Mouse (Mus musculus) heart, embryonic 11.5 days (tissue): ENCODE data around the gene Ano9. TPM values are rescaled to one million over a fixed set of nuclear protein-coding genes. Genes with fewer than 3 reads are reported as not detected.

ENCODE experiments used
- ATAC-seq: fragments of 200-750 bp; cut with Nextera tagmentation; replicated peaks from 2 replicates; pipeline ENCODE4 v1.8.0; 2017; ENCODE audit warnings: moderate library complexity; ENCODE audit not compliant: insufficient number of reproducible peaks, low FRiP score, low TSS enrichment
- H3K27ac ChIP-seq: fragments of 300-500 bp; sonication (generic); 2 replicates; pipeline ENCODE4 v1.5.1; 2014; ENCODE audit warnings: mild to moderate bottlenecking, low read depth, low read length
- H3K27me3 ChIP-seq: fragments of 300-500 bp; sonication (generic); 2 replicates; pipeline ENCODE4 v1.6.1; 2014; ENCODE audit warnings: mild to moderate bottlenecking, low read length, mixed read lengths; ENCODE audit not compliant: control insufficient read depth, insufficient read depth
- H3K36me3 ChIP-seq: fragments of 300-500 bp; sonication (generic); 2 replicates; pipeline ENCODE4 v1.6.1; 2014; ENCODE audit warnings: mild to moderate bottlenecking, low read length, moderate library complexity, mixed read lengths; ENCODE audit not compliant: control insufficient read depth, insufficient read depth
- H3K4me1 ChIP-seq: fragments of 300-500 bp; sonication (generic); 2 replicates; pipeline ENCODE4 v1.6.1; 2014; ENCODE audit warnings: low read length; ENCODE audit not compliant: control insufficient read depth, insufficient read depth
- H3K4me2 ChIP-seq: fragments of 300-500 bp; sonication (generic); 2 replicates; pipeline ENCODE4 v1.6.1; 2014; ENCODE audit warnings: mild to moderate bottlenecking, moderate library complexity
- H3K4me3 ChIP-seq: fragments of 300-500 bp; sonication (generic); 2 replicates; pipeline ENCODE4 v1.5.1; 2014; ENCODE audit warnings: low read depth, low read length
- H3K9ac ChIP-seq: fragments of 300-500 bp; sonication (generic); 2 replicates; pipeline ENCODE4 v1.6.1; 2014; ENCODE audit warnings: mild to moderate bottlenecking, low read depth, low read length, moderate library complexity
- H3K9me3 ChIP-seq: fragments of 300-500 bp; sonication (generic); replicated peaks from 2 replicates; pipeline ENCODE4 v1.6.1; 2016; ENCODE audit warnings: low read length; ENCODE audit not compliant: control insufficient read depth
- WGBS: fragments of 180-500 bp; shearing (Covaris S2); extraction: QIAGEN DNeasy Blood & Tissue Kit; methylation state at CpG from one replicate; pipeline ENCODE4 v1.1.7; 2014; ENCODE audit not compliant: insufficient replicate concordance; 5-methylcytosine and 5-hydroxymethylcytosine counted together
- polyA plus RNA-seq: library from polyadenylated mRNA; unstranded; fragments of >200 nt; fragmentation: Nextera tagmentation; extraction: Ambion mirVana; gene quantifications from 2 replicates; pipeline ENCODE4 v1.2.1, GENCODE M21; 2014

Gene Ano9
- polyA plus RNA-seq, 1 experiment from 2014 or later, result 0.31 TPM

DNA sequence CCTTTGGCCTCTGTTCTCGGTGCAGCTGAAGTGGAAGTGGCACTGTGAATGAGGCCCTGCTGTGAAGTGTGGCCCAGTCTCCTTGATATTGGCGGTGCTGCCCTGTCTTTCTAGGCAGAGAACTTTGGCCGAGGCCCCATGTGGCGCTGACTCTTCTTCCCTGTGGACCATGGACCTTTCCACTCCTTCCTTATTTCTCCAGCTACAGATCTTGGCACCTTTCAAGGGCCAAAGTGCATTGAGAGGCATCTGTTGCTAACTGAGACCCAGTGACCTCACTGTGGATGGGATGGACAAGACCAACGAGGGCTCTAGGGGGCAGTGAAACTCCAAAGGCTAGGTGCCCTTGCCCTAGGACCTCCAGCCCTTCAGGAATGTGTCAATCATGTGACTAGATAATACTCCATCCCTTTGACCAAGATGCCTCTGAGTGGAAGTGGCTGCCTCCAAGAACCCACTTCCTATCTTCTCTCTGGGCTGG lies 3.5 kb upstream of the Ano9 start:
- peaks cover 20% of the 10 kb centered on the region for H3K27me3 ChIP-seq
- no peaks in the 10 kb centered on the region for H3K4me1 ChIP-seq
- H3K27ac ChIP-seq, result no peak overlapping the region
- H3K9me3 ChIP-seq, result no peaks in the 10 kb centered on the region
- ATAC-seq, result no peak
- H3K36me3 ChIP-seq, result no peaks in the 10 kb centered on the region
- WGBS, result 76% methylated on average over 5 of the region's 5 CpGs
- no peak overlapping the region for H3K4me3 ChIP-seq
- H3K9ac ChIP-seq, result no peak overlapping the region
- no peak overlapping the region for H3K4me2 ChIP-seq

- Histone ChIP-seq H3K9me3 (no peaks in the 10 kb centered on the region), H3K27me3 (peaks cover 20% of the 10 kb centered on the region), H3K4me3 (no peak overlapping the region), H3K4me2 (no peak overlapping the region), H3K27ac (no peak overlapping the region), H3K9ac (no peak overlapping the region), H3K36me3 (no peaks in the 10 kb centered on the region), H3K4me1 (no peaks in the 10 kb centered on the region)
- 82% methylated on average over 3 of the region's 3 CpGs for WGBS
- no peak for ATAC-seq
Measured at GRCm38 (mm10) chr7:141120605-141121004, 3.0 kb upstream of the Ano9 start.

GRCm38 (mm10) chr7:141119487-141119886 lies 1.9 kb upstream of the Ano9 start:
- no peak overlapping the region for H3K9ac ChIP-seq
- H3K27ac ChIP-seq, result no peak overlapping the region
- H3K36me3 ChIP-seq, result no peaks in the 10 kb centered on the region
- H3K4me3 ChIP-seq, result no peak overlapping the region
- peaks cover 20% of the 10 kb centered on the region for H3K27me3 ChIP-seq
- WGBS, result 62% methylated on average over 3 of the region's 3 CpGs
- H3K4me1 ChIP-seq, result no peaks in the 10 kb centered on the region
- H3K9me3 ChIP-seq, result no peaks in the 10 kb centered on the region
- ATAC-seq, result no peak
- H3K4me2 ChIP-seq, result no peak overlapping the region

DNA sequence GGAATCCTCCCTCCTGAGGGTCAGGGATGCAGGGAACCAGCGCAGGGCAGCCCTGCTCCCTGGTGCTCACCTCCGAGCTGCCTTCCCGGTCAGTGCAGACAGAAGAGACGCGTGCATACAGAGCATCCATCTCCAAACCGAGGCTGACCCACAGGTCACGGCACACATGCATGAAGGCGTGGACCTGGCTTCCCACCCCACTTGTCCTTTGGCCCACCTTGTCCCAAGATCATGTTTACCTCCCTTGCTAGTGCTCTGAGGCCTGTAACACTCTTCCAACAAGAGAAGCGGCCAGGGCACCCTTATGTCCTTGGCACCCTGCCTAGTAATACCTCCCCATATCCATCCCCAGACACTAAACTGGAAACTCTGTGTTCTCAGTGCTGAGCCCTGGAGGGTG lies 1.7 kb downstream of the Ano9 start:
- Histone ChIP-seq H3K4me3 (no peak overlapping the region), H3K4me2 (no peak overlapping the region), H3K36me3 (no peaks in the 10 kb centered on the region), H3K27me3 (peaks cover 20% of the 10 kb centered on the region), H3K4me1 (no peaks in the 10 kb centered on the region), H3K9ac (no peak overlapping the region), H3K9me3 (no peaks in the 10 kb centered on the region), H3K27ac (no peak overlapping the region)
- ATAC-seq, result no peak
- WGBS, result 85% methylated on average over 9 of the region's 9 CpGs

DNA sequence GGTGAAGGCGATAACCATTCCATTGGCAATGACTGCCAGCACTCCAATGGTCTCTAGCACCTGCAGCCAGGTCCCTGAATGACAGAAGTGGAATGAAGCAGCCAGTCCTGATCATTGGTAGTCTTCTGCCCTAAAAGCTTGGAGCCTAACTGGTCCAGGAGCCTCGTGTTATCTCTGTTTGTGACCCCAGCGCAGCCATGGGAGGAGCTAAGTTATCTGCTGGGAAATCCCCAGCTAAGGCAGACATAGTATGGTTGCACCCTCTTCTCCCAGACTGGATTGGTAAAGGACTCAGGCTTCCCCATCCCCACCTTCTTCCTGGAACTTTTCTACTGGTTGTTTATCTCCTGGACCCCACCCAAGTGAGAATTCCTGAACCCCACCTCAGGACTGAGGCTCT lies 14.4 kb downstream of the Ano9 start:
- Histone ChIP-seq H3K36me3 (no peaks in the 10 kb centered on the region), H3K4me3 (no peak overlapping the region), H3K4me2 (no peak overlapping the region), H3K27me3 (peaks cover 44% of the 10 kb centered on the region), H3K27ac (no peak overlapping the region), H3K9ac (no peak overlapping the region), H3K9me3 (no peaks in the 10 kb centered on the region), H3K4me1 (peaks cover 2% of the 10 kb centered on the region; the same call in 1 of the 2 replicates)
- WGBS, result 55% methylated on average over 3 of the region's 3 CpGs
- ATAC-seq, result no peak

GRCm38 (mm10) chr7:141099911-141100691 lies 17.5 kb downstream of the Ano9 start, which contains the start of gene Sigirr:
Gene Sigirr (minus strand): TSS chr7:141100572.
- H3K36me3 ChIP-seq, result no peaks in the 10 kb centered on the region
- ATAC-seq, result no peak

DNA sequence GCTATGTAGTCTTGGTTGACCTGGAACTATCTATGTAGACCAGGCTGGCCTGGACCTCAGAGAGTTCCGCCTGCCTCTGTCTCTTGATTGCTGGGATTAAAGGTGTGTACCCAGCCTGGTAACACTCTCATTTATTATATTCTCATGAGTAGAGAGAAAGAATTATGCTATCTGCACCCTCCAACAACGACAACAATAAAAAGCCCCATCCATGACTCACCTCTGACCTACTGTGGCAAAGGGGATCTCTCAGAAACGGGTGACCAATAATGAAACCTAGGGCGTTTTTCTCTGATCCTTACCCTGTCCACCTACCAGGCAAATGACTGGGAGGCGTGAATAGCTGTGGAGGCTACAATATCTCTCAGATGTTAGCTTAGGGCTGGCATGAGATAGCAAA lies 20.4 kb downstream of the Ano9 start:
- Histone ChIP-seq H3K4me2 (no peak overlapping the region), H3K4me3 (no peak overlapping the region), H3K27me3 (peaks cover 58% of the 10 kb centered on the region), H3K9me3 (no peaks in the 10 kb centered on the region), H3K36me3 (no peaks in the 10 kb centered on the region), H3K9ac (no peak overlapping the region), H3K27ac (no peak overlapping the region), H3K4me1 (peaks cover 9% of the 10 kb centered on the region; the same call in 1 of the 2 replicates)
- 81% methylated on average over 5 of the region's 5 CpGs for WGBS
- no peak for ATAC-seq

More at GRCm38 (mm10) chr7:141099911-141100691, 17.5 kb downstream of the Ano9 start, which contains the start of gene Sigirr:
- WGBS, result 2% methylated on average over 56 of the region's 56 CpGs
- Histone ChIP-seq H3K9ac (peak within 1 kb of the TSS; percentile 66), H3K27ac (no peak within 1 kb of the TSS), H3K4me1 (peaks cover 7% of the 10 kb centered on the region; the same call in 1 of the 2 replicates), H3K27me3 (peaks cover 54% of the 10 kb centered on the region), H3K4me3 (peak within 1 kb of the TSS; percentile 51), H3K4me2 (peak within 1 kb of the TSS; percentile 89), H3K9me3 (no peaks in the 10 kb centered on the region)

DNA sequence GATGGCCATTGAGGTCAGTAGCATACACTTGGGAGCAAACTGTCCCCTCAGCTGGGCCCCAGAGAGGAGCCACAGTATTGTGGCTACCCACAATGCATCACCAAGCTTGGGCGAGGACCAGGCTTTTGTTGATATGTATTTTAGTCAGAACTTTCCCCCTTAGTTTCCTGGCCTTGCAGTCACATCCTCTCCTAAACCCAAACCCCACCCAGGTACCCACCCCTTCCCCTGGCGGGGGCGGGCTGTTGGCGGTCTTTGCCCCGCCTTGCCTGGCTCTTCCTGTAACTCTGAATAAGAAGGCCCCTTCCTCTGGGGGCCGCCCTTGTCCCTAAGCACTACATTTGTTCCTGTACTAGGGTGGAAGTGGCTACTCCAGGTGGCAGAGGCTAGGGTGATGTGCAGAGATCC lies 21.0 kb downstream of the Ano9 start:
- WGBS, result 22% methylated on average over 6 of the region's 6 CpGs
- Histone ChIP-seq H3K27me3 (peaks cover 53% of the 10 kb centered on the region), H3K4me3 (no peak overlapping the region; the same call in 1 of the 2 replicates), H3K9ac (no peak overlapping the region), H3K4me1 (peaks cover 9% of the 10 kb centered on the region; the same call in 1 of the 2 replicates), H3K36me3 (no peaks in the 10 kb centered on the region), H3K9me3 (no peaks in the 10 kb centered on the region), H3K27ac (no peak overlapping the region), H3K4me2 (peak overlapping the region; percentile 41)
- no peak for ATAC-seq
